Mouse (Mus musculus): ENCODE results near the gene 3110040N11Rik. TPM values are rescaled to one million over a fixed set of nuclear protein-coding genes. Genes with fewer than 3 reads are reported as not detected.
"Not testable (repeated sequence)": the region's sequence is repeated elsewhere in the genome, so short reads cannot be mapped to it uniquely, and the experiment has no call there.

The 3110040N11Rik gene
- 17.0 and 23.4 TPM in 2 replicates for polyA plus RNA-seq (2012; rRNA removed)

- Histone ChIP-seq H3K36me3 (ENCODE audit: control insufficient read depth, insufficient read depth, low read length) (peaks cover 6% of the 10 kb centered on the region), H3K4me3 (ENCODE audit: low read depth, low read length) (peak within 1 kb of the TSS; percentile 86), H3K4me1 (ENCODE audit: control insufficient read depth, insufficient read depth, insufficient read length, low read length) (peaks cover 3% of the 10 kb centered on the region), H3K27me3 (ENCODE audit: control insufficient read depth, insufficient read depth, low read length) (no peaks in the 10 kb centered on the region), H3K27ac (ENCODE audit: insufficient read depth, low read depth, low read length) (peak within 1 kb of the TSS; percentile 93)
- TF ChIP-seq POLR2A (IDR thresholded peaks at IDR 0.05; ENCODE audit: low read depth, low read length) (peak; percentile 83), CTCF (IDR thresholded peaks at IDR 0.05; ENCODE audit: extremely low read depth, insufficient read length, insufficient replicate concordance, low read depth, low read length) (peak; percentile 24; the same call in 1 of the 2 replicates)
- WGBS, result under 1% methylated on average over 38 of the region's 38 CpGs
Observed at GRCm38 (mm10) chr7:81789095-81789757, at the start of gene 3110040N11Rik. Gene 3110040N11Rik, minus strand, starts transcription at chr7:81789478.

DNA sequence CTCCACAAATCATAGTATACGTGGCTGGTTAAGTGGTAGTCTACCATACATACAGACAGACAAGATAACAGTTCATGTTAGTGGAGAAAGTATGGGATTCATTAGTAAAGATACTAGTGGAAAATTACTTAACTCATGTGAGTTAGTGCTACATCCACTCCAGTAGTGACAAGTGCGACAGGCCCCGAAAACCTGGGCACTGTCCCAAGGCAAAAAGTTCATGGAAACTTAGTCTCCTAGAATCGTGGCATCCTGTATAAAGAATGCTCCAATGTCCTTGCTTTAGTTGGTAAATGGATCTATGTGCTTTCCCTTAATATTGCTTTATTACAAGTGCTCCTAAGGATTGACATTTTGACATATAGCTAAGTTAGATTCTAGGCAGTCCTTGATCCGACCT lies 48.5 kb upstream of the 3110040N11Rik start:
- 87% methylated on average over 5 of the region's 5 CpGs for WGBS
- H3K36me3 ChIP-seq (ENCODE audit: control insufficient read depth, insufficient read depth, low read length); H3K27me3 ChIP-seq (ENCODE audit: control insufficient read depth, insufficient read depth, low read length); H3K4me3 ChIP-seq (ENCODE audit: low read depth, low read length); H3K27ac ChIP-seq (ENCODE audit: insufficient read depth, low read depth, low read length); H3K4me1 ChIP-seq (ENCODE audit: control insufficient read depth, insufficient read depth, insufficient read length, low read length): not testable (repeated sequence)

DNA sequence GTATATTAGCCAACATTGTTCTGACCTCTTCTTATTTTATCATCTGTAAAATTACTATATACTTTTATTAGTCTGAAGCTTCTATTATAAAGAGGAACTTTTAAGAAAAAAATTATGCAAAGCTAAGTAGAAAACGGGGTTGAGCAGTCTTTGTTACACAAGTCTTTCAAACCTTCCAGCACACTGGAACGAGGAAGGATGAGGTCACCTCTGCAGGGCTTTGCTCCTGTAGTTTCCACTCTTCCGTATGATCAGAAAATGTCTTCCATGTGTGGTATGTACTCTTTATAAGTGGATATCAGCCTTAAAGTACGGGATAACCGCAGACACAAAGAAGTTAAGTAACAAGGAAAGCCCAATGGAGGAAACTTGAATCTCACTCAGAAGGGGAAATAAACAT lies 46.2 kb upstream of the 3110040N11Rik start:
- no peaks in the 10 kb centered on the region for H3K27me3 ChIP-seq (ENCODE audit: control insufficient read depth, insufficient read depth, low read length)
- no peak overlapping the region for H3K27ac ChIP-seq (ENCODE audit: insufficient read depth, low read depth, low read length)
- H3K36me3 ChIP-seq (ENCODE audit: control insufficient read depth, insufficient read depth, low read length), result no peaks in the 10 kb centered on the region
- TF ChIP-seq CTCF (IDR thresholded peaks at IDR 0.05; ENCODE audit: extremely low read depth, insufficient read length, insufficient replicate concordance, low read depth, low read length), result no peak
- TF ChIP-seq POLR2A (IDR thresholded peaks at IDR 0.05; ENCODE audit: low read depth, low read length), result no peak
- no peaks in the 10 kb centered on the region for H3K4me1 ChIP-seq (ENCODE audit: control insufficient read depth, insufficient read depth, insufficient read length, low read length)
- H3K4me3 ChIP-seq (ENCODE audit: low read depth, low read length), result no peak overlapping the region
- 88% methylated on average over 5 of the region's 5 CpGs for WGBS

GRCm38 (mm10) chr7:81834847-81835246 lies 45.6 kb upstream of the 3110040N11Rik start:
- H3K36me3 ChIP-seq (ENCODE audit: control insufficient read depth, insufficient read depth, low read length), result no peaks in the 10 kb centered on the region
- H3K27ac ChIP-seq (ENCODE audit: insufficient read depth, low read depth, low read length), result no peak overlapping the region
- H3K4me3 ChIP-seq (ENCODE audit: low read depth, low read length), result no peak overlapping the region
- no peak for TF ChIP-seq POLR2A (IDR thresholded peaks at IDR 0.05; ENCODE audit: low read depth, low read length)
- no peak for TF ChIP-seq CTCF (IDR thresholded peaks at IDR 0.05; ENCODE audit: extremely low read depth, insufficient read length, insufficient replicate concordance, low read depth, low read length)
- H3K27me3 ChIP-seq (ENCODE audit: control insufficient read depth, insufficient read depth, low read length), result no peaks in the 10 kb centered on the region
- peaks cover 3% of the 10 kb centered on the region; the same call in 1 of the 2 replicates for H3K4me1 ChIP-seq (ENCODE audit: control insufficient read depth, insufficient read depth, insufficient read length, low read length)

DNA sequence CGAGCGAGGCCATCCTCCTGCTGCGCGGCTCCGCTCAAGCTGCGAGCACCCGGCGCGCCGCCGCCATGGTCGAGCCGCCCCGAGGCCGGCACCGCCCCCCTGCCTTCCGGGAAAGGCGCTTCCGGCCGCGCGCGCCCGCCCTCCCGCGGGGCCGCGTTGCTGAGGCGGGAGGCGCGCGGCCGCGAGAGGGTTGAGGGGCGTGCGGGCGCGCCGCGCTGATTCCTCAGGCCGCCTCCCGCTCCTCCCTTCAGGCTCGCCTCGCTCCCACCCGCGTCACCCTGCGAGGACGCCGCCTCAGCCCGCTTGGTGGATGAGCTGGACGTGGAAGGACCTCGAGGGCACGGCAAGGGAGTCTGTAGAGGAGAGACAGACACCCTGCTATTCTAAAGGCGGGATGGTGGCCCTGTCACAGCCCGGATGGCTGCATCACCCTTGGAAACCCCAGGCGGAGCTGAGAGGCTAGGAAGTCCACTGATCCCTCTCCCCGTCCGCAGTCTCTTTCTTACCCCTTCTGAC lies 40.2 kb upstream of the 3110040N11Rik start, which contains the start of gene Btbd1:
Gene Btbd1, minus strand, starts transcription at position 53 of the 516 bp plus-strand sequence.
- TF ChIP-seq CTCF (IDR thresholded peaks at IDR 0.05; ENCODE audit: extremely low read depth, insufficient read length, insufficient replicate concordance, low read depth, low read length), result no peak
- TF ChIP-seq POLR2A (IDR thresholded peaks at IDR 0.05; ENCODE audit: low read depth, low read length), result peak; percentile 62; the same call in 1 of the 2 replicates
- Histone ChIP-seq H3K36me3 (ENCODE audit: control insufficient read depth, insufficient read depth, low read length) (no peaks in the 10 kb centered on the region), H3K27ac (ENCODE audit: insufficient read depth, low read depth, low read length) (peak within 1 kb of the TSS; percentile 61), H3K4me1 (ENCODE audit: control insufficient read depth, insufficient read depth, insufficient read length, low read length) (peaks cover 12% of the 10 kb centered on the region; the same call in 1 of the 2 replicates), H3K27me3 (ENCODE audit: control insufficient read depth, insufficient read depth, low read length) (no peaks in the 10 kb centered on the region), H3K4me3 (ENCODE audit: low read depth, low read length) (peak within 1 kb of the TSS; percentile 80)
- WGBS, result under 1% methylated on average over 56 of the region's 58 CpGs

- H3K27me3 ChIP-seq (ENCODE audit: control insufficient read depth, insufficient read depth, low read length), result no peaks in the 10 kb centered on the region
- no peaks in the 10 kb centered on the region for H3K36me3 ChIP-seq (ENCODE audit: control insufficient read depth, insufficient read depth, low read length)
- TF ChIP-seq POLR2A (IDR thresholded peaks at IDR 0.05; ENCODE audit: low read depth, low read length) (no peak), CTCF (IDR thresholded peaks at IDR 0.05; ENCODE audit: extremely low read depth, insufficient read length, insufficient replicate concordance, low read depth, low read length) (no peak)
- peaks cover 12% of the 10 kb centered on the region; the same call in 1 of the 2 replicates for H3K4me1 ChIP-seq (ENCODE audit: control insufficient read depth, insufficient read depth, insufficient read length, low read length)
- WGBS, result 1% methylated on average over 90 of the region's 91 CpGs
- peak overlapping the region; percentile 80 for H3K4me3 ChIP-seq (ENCODE audit: low read depth, low read length)
- peak overlapping the region; percentile 61 for H3K27ac ChIP-seq (ENCODE audit: insufficient read depth, low read depth, low read length)
Observed at GRCm38 (mm10) chr7:81828681-81829378, 39.6 kb upstream of the 3110040N11Rik start.
